Mouse (Mus musculus): ENCODE results near the gene Tcf7l1. TPM values are rescaled to one million over a fixed set of nuclear protein-coding genes. Genes with fewer than 3 reads are reported as not detected.

Gene Tcf7l1
- total and polyA plus RNA-seq, 2 experiments from 2014 or later: 3.1 to 5.8 TPM

GRCm38 (mm10) chr6:72792641-72793040 is 3.6 kb upstream of the Tcf7l1 start:
- H3K27ac ChIP-seq (ENCODE audit: low read depth, low read length): no peak overlapping the region
- 92% methylated on average over 8 of the region's 8 CpGs for WGBS

DNA sequence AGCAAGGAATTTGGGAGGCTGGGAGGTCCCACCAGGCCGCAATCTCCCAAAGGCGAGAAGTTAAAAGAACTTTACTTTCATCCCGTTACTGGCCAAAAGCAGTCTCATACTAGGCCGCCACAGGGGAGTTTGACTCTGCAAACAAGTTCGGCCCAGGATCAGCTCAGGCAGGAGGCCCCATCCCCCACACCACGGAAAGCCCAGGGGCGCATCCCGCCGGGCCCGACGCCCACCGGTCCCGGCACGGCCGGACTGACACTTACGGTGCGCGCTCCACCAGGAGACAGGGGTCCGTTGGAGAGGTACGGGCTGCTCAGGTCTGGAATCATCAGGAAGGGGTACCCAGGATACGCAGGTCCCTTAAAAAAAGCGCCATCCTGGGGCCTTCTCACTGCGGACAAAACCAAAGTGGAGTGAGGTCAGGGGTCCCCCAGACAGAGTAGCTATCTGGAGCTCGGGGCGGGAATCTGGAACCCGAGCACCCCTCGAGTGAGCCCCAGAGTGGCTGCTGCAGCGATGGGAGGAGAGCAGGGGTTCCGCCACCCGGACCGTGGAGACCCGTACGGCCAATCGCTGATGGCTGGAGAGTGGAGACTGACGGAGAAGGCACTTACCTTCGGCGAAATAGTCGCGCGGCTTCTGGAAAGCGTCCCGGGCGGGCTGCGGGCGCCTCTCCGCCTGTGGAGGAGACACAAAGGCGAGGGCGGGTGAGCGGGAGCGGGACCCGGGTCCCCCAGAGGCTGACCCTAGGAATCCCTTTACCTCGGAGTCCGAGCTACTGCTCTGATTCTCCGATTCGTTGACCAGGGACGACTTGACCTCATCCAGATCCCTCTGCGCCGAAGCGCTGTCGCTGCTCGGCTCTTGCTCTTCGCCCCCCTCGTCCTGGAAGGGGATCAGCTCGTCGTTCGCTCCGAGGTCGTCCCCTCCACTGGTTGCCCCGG is 834 bp downstream of the Tcf7l1 start:
- peak overlapping the region; percentile 59 for H3K4me3 ChIP-seq (ENCODE audit: low read depth, low read length)
- peaks cover 11% of the 10 kb centered on the region; the same call in 1 of the 2 replicates for H3K27me3 ChIP-seq (ENCODE audit: insufficient read depth, low read length)
- ATAC-seq (ENCODE audit: low FRiP score) (peak; percentile 31; the same call in 1 of the 2 replicates), DNase-seq (ENCODE audit: low spot score) (peak; percentile 27)
- H3K9ac ChIP-seq (replicated peaks; ENCODE audit: low read length, poor library complexity, severe bottlenecking): peak overlapping the region; percentile 20
- peak overlapping the region; percentile 19 for H3K27ac ChIP-seq (ENCODE audit: low read depth, low read length)
- H3K4me1 ChIP-seq (ENCODE audit: insufficient read depth, low read length): no peaks in the 10 kb centered on the region
- WGBS: under 1% methylated on average over 59 of the region's 69 CpGs
- TF ChIP-seq CTCF (IDR thresholded peaks at IDR 0.05): no peak
- peak overlapping the region; percentile 91 for H3K4me2 ChIP-seq (ENCODE audit: low read depth, low read length, poor library complexity, severe bottlenecking)
- H3K36me3 ChIP-seq (ENCODE audit: insufficient read depth, low read length): no peaks in the 10 kb centered on the region
- H3K9me3 ChIP-seq (ENCODE audit: low read length): no peaks in the 10 kb centered on the region

More at GRCm38 (mm10) chr6:72792641-72793040, 3.6 kb upstream of the Tcf7l1 start:
- Histone ChIP-seq H3K4me3 (ENCODE audit: low read depth, low read length) (no peak overlapping the region), H3K36me3 (ENCODE audit: insufficient read depth, low read length) (no peaks in the 10 kb centered on the region), H3K4me2 (ENCODE audit: low read depth, low read length, poor library complexity, severe bottlenecking) (no peak overlapping the region), H3K9me3 (ENCODE audit: low read length) (no peaks in the 10 kb centered on the region), H3K9ac (replicated peaks; ENCODE audit: low read length, poor library complexity, severe bottlenecking) (no peak overlapping the region), H3K4me1 (ENCODE audit: insufficient read depth, low read length) (no peaks in the 10 kb centered on the region), H3K27me3 (ENCODE audit: insufficient read depth, low read length) (peaks cover 8% of the 10 kb centered on the region; the same call in 1 of the 2 replicates)
- DNase-seq (ENCODE audit: low spot score) (no peak), ATAC-seq (ENCODE audit: low FRiP score) (no peak)
- no peak for TF ChIP-seq CTCF (IDR thresholded peaks at IDR 0.05)

GRCm38 (mm10) chr6:72787322-72787947 is 1.6 kb downstream of the Tcf7l1 start:
- H3K9me3 ChIP-seq (ENCODE audit: low read length): no peaks in the 10 kb centered on the region
- H3K36me3 ChIP-seq (ENCODE audit: insufficient read depth, low read length): no peaks in the 10 kb centered on the region
- peak overlapping the region; percentile 91 for H3K4me2 ChIP-seq (ENCODE audit: low read depth, low read length, poor library complexity, severe bottlenecking)
- peaks cover 11% of the 10 kb centered on the region; the same call in 1 of the 2 replicates for H3K27me3 ChIP-seq (ENCODE audit: insufficient read depth, low read length)
- peak; percentile 5 for DNase-seq (ENCODE audit: low spot score)
- H3K27ac ChIP-seq (ENCODE audit: low read depth, low read length): no peak overlapping the region
- peak overlapping the region; percentile 59 for H3K4me3 ChIP-seq (ENCODE audit: low read depth, low read length)
- no peak for ATAC-seq (ENCODE audit: low FRiP score)
- TF ChIP-seq CTCF (IDR thresholded peaks at IDR 0.05): no peak
- H3K9ac ChIP-seq (replicated peaks; ENCODE audit: low read length, poor library complexity, severe bottlenecking): no peak overlapping the region
- H3K4me1 ChIP-seq (ENCODE audit: insufficient read depth, low read length): no peaks in the 10 kb centered on the region
- WGBS: 9% methylated on average over 19 of the region's 19 CpGs

DNA sequence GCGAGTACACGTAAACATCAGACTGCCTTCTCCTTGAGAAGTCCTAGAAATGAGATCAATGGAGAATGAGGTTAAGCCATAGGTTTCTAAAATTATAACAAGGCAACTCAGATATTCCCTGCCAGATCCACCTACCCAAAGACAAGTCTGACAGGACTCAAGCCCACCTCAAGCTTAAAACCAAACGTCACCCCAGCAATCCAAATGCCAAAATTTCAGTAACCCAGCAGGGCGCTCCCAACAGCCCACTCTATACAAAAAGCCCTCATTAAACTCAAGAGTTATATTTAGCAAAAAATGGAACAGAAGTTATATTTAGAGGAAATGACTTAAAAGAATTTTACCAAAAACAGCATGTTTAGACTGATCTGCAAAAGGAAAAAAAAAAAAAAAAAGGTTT is 5.3 kb downstream of the Tcf7l1 start:
- H3K9ac ChIP-seq (replicated peaks; ENCODE audit: low read length, poor library complexity, severe bottlenecking): no peak overlapping the region
- H3K9me3 ChIP-seq (ENCODE audit: low read length): no peaks in the 10 kb centered on the region
- H3K36me3 ChIP-seq (ENCODE audit: insufficient read depth, low read length): no peaks in the 10 kb centered on the region
- no peaks in the 10 kb centered on the region for H3K4me1 ChIP-seq (ENCODE audit: insufficient read depth, low read length)
- peaks cover 11% of the 10 kb centered on the region; the same call in 1 of the 2 replicates for H3K27me3 ChIP-seq (ENCODE audit: insufficient read depth, low read length)
- DNase-seq (ENCODE audit: low spot score): no peak
- no peak overlapping the region for H3K4me2 ChIP-seq (ENCODE audit: low read depth, low read length, poor library complexity, severe bottlenecking)
- ATAC-seq (ENCODE audit: low FRiP score): no peak
- no peak for TF ChIP-seq CTCF (IDR thresholded peaks at IDR 0.05)
- H3K4me3 ChIP-seq (ENCODE audit: low read depth, low read length): no peak overlapping the region
- WGBS: 90% methylated on average over 4 of the region's 4 CpGs
- no peak overlapping the region for H3K27ac ChIP-seq (ENCODE audit: low read depth, low read length)

DNA sequence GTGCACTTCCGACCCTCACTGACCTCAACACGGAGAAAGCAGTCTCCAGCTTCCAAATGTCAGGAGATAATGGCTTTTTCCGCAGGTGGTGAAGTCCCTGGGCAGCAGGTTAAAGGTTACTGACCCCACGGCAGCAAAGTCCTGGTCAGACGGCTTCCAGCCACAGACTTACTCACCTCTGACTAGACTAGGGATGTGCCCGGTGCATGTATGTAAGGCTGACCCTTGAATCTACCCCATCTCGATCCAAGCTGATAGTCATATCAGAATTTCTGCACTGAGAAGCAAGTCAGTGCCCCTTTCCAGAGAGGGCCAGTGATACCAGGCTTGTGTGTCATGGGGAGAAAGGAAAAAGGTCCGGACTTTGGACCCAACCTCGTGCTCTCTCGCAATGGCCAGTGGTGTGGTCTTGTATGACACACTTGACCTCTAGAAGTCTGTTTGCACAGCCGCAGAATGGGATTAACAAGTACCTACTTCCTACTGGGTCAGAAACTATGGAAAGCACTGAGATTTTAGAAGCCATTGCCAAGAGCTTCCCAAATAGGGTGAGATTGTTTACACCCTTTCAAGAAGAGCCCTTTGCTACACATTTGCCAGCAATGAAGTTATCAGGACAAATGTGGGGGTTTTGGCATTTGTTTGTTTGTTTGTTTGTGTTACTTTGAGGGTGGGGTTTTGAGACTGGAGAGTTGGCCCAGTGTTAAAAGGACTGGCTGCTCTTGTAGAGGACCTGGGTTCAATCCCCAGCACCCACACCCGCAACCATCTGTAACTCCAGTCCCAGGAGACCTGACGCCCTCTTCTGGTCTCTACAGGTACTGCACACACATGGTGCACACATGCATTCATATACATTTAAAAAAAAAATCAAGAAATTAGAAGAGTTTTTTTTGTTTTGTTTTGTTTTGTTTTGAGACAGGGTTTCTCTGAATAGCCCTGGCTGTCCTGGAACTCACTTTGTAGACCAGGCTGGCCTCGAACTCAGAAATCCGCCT is 10.0 kb downstream of the Tcf7l1 start:
- Histone ChIP-seq H3K27ac (ENCODE audit: low read depth, low read length) (no peak overlapping the region), H3K4me1 (ENCODE audit: insufficient read depth, low read length) (no peaks in the 10 kb centered on the region), H3K9me3 (ENCODE audit: low read length) (no peaks in the 10 kb centered on the region), H3K27me3 (ENCODE audit: insufficient read depth, low read length) (no peaks in the 10 kb centered on the region), H3K4me2 (ENCODE audit: low read depth, low read length, poor library complexity, severe bottlenecking) (no peak overlapping the region), H3K36me3 (ENCODE audit: insufficient read depth, low read length) (no peaks in the 10 kb centered on the region), H3K4me3 (ENCODE audit: low read depth, low read length) (no peak overlapping the region), H3K9ac (replicated peaks; ENCODE audit: low read length, poor library complexity, severe bottlenecking) (no peak overlapping the region)
- DNase-seq (ENCODE audit: low spot score) (no peak), ATAC-seq (ENCODE audit: low FRiP score) (no peak)
- TF ChIP-seq CTCF (IDR thresholded peaks at IDR 0.05): peak; percentile 38
- WGBS: 93% methylated on average over 15 of the region's 15 CpGs

All from midbrain, postnatal 0 days (tissue).